Mouse (Mus musculus): ENCODE measurements around the gene Ntrk2.
"Not testable (repeated sequence)": the region's sequence is repeated elsewhere in the genome, so short reads cannot be mapped to it uniquely, and the experiment has no call there.

The Ntrk2 gene

GRCm38 (mm10) chr13:59079761-59080461 lies 273.5 kb downstream of the Ntrk2 start:
- in situ Hi-C loops (cut with MboI; ENCODE audit: low pct_unique_long_range_greater_than_20kb in 1 of 2, low sequenced_read_pairs in 2 of 2, unreplicated experiment in 1 of 2), result no loop called here

- in situ Hi-C loops (cut with MboI; ENCODE audit: low pct_unique_long_range_greater_than_20kb in 1 of 2, low sequenced_read_pairs in 2 of 2, unreplicated experiment in 1 of 2), result no loop called here
Observed at GRCm38 (mm10) chr13:59080468-59080867, 274.1 kb downstream of the Ntrk2 start.

GRCm38 (mm10) chr13:59089016-59089415 lies 282.6 kb downstream of the Ntrk2 start:
- in situ Hi-C loops (cut with MboI; ENCODE audit: low pct_unique_long_range_greater_than_20kb in 1 of 2, low sequenced_read_pairs in 2 of 2, unreplicated experiment in 1 of 2), result no loop called here

- in situ Hi-C loops (cut with MboI; ENCODE audit: low pct_unique_long_range_greater_than_20kb in 1 of 2, low sequenced_read_pairs in 2 of 2, unreplicated experiment in 1 of 2), result no loop called here
Observed at GRCm38 (mm10) chr13:59091138-59091971, 285.0 kb downstream of the Ntrk2 start.

- in situ Hi-C loops (cut with MboI; ENCODE audit: low pct_unique_long_range_greater_than_20kb in 1 of 2, low sequenced_read_pairs in 2 of 2, unreplicated experiment in 1 of 2), result no loop called here
Observed at GRCm38 (mm10) chr13:59092045-59092857, 285.9 kb downstream of the Ntrk2 start.

- in situ Hi-C loops (cut with MboI; ENCODE audit: low pct_unique_long_range_greater_than_20kb in 1 of 2, low sequenced_read_pairs in 2 of 2, unreplicated experiment in 1 of 2), result no loop called here
Observed at GRCm38 (mm10) chr13:59092858-59093154, 286.4 kb downstream of the Ntrk2 start.

- in situ Hi-C loops (cut with MboI; ENCODE audit: low pct_unique_long_range_greater_than_20kb in 1 of 2, low sequenced_read_pairs in 2 of 2, unreplicated experiment in 1 of 2), result no loop called here
Observed at GRCm38 (mm10) chr13:59094722-59095121, 288.4 kb downstream of the Ntrk2 start.

- in situ Hi-C loops (cut with MboI; ENCODE audit: low pct_unique_long_range_greater_than_20kb in 1 of 2, low sequenced_read_pairs in 2 of 2, unreplicated experiment in 1 of 2), result no loop called here
Observed at GRCm38 (mm10) chr13:59095811-59096391, 289.5 kb downstream of the Ntrk2 start.

- in situ Hi-C loops (cut with MboI; ENCODE audit: low pct_unique_long_range_greater_than_20kb in 1 of 2, low sequenced_read_pairs in 2 of 2, unreplicated experiment in 1 of 2), result no loop called here
Observed at GRCm38 (mm10) chr13:59100086-59100485, 293.7 kb downstream of the Ntrk2 start.

- in situ Hi-C loops (cut with MboI; ENCODE audit: low pct_unique_long_range_greater_than_20kb in 1 of 2, low sequenced_read_pairs in 2 of 2, unreplicated experiment in 1 of 2), result not testable (repeated sequence)
Observed at GRCm38 (mm10) chr13:59107791-59108190, 301.4 kb downstream of the Ntrk2 start.

- in situ Hi-C loops (cut with MboI; ENCODE audit: low pct_unique_long_range_greater_than_20kb in 1 of 2, low sequenced_read_pairs in 2 of 2, unreplicated experiment in 1 of 2), result no loop called here
Observed at GRCm38 (mm10) chr13:59110107-59110506, 303.7 kb downstream of the Ntrk2 start.

GRCm38 (mm10) chr13:59114684-59115083 lies 308.3 kb downstream of the Ntrk2 start:
- in situ Hi-C loops (cut with MboI; ENCODE audit: low pct_unique_long_range_greater_than_20kb in 1 of 2, low sequenced_read_pairs in 2 of 2, unreplicated experiment in 1 of 2), result no loop called here

- in situ Hi-C loops (cut with MboI; ENCODE audit: low pct_unique_long_range_greater_than_20kb in 1 of 2, low sequenced_read_pairs in 2 of 2, unreplicated experiment in 1 of 2), result no loop called here
Observed at GRCm38 (mm10) chr13:59115551-59115950, 309.2 kb downstream of the Ntrk2 start.

- in situ Hi-C loops (cut with MboI; ENCODE audit: low pct_unique_long_range_greater_than_20kb in 1 of 2, low sequenced_read_pairs in 2 of 2, unreplicated experiment in 1 of 2), result no loop called here
Observed at GRCm38 (mm10) chr13:59117233-59117632, 310.9 kb downstream of the Ntrk2 start.

- in situ Hi-C loops (cut with MboI; ENCODE audit: low pct_unique_long_range_greater_than_20kb in 1 of 2, low sequenced_read_pairs in 2 of 2, unreplicated experiment in 1 of 2), result no loop called here
Observed at GRCm38 (mm10) chr13:59119596-59120394, 313.4 kb downstream of the Ntrk2 start.

- in situ Hi-C loops (cut with MboI; ENCODE audit: low pct_unique_long_range_greater_than_20kb in 1 of 2, low sequenced_read_pairs in 2 of 2, unreplicated experiment in 1 of 2), result no loop called here
Observed at GRCm38 (mm10) chr13:59143141-59143744, 336.9 kb downstream of the Ntrk2 start.

GRCm38 (mm10) chr13:59144321-59144856 lies 338.0 kb downstream of the Ntrk2 start:
- in situ Hi-C loops (cut with MboI; ENCODE audit: low pct_unique_long_range_greater_than_20kb in 1 of 2, low sequenced_read_pairs in 2 of 2, unreplicated experiment in 1 of 2), result no loop called here

Data from mouse embryonic stem cell (cell line).